Mouse (Mus musculus): Measurements from ENCODE around the gene Arvcf. TPM values are rescaled to one million over a fixed set of nuclear protein-coding genes. Genes with fewer than 3 reads are reported as not detected.

Arvcf gene
- 85.2 and 93.6 TPM in 2 replicates for polyA plus RNA-seq (2015; fragmentation: Nextera tagmentation; extraction: Ambion mirVana)

- peak within 1 kb of the TSS; percentile 85 for H3K4me3 ChIP-seq
- H3K36me3 ChIP-seq: 0 out of 2 replicates have a peak, but pooled peaks cover 3% of the 10 kb centered on the region
- no peaks in the 10 kb centered on the region for H3K9me3 ChIP-seq
- peak within 1 kb of the TSS; percentile 93 for H3K9ac ChIP-seq
- H3K27me3 ChIP-seq: no peaks in the 10 kb centered on the region
- H3K4me1 ChIP-seq (replicated peaks): peaks cover 65% of the 10 kb centered on the region
- peak within 1 kb of the TSS; percentile 59 for H3K4me2 ChIP-seq
- ATAC-seq (ENCODE audit: low read depth): peak; percentile 89
- peak within 1 kb of the TSS; percentile 75 for H3K27ac ChIP-seq (replicated peaks)
- under 1% methylated on average over 44 of the region's 44 CpGs for WGBS
Measured at GRCm38 (mm10) chr16:18347931-18348600, at the start of gene Arvcf, which contains the start of gene Tango2. Gene Arvcf (plus strand): TSS chr16:18348182. Gene Tango2 (minus strand): TSS chr16:18348103.

- ATAC-seq (ENCODE audit: low read depth): no peak
- WGBS: 92% methylated on average over 1 of the region's 1 CpGs
- no peak overlapping the region for H3K4me3 ChIP-seq
- H3K9me3 ChIP-seq: no peaks in the 10 kb centered on the region
- H3K4me1 ChIP-seq (replicated peaks): no peaks in the 10 kb centered on the region
- no peak overlapping the region for H3K4me2 ChIP-seq
- no peak overlapping the region for H3K27ac ChIP-seq (replicated peaks)
- H3K36me3 ChIP-seq: peaks cover 79% of the 10 kb centered on the region
- H3K9ac ChIP-seq: no peak overlapping the region
- H3K27me3 ChIP-seq: no peaks in the 10 kb centered on the region
Measured at GRCm38 (mm10) chr16:18308159-18308558, 39.8 kb upstream of the Arvcf start.

- 83% methylated on average over 3 of the region's 3 CpGs for WGBS
- Histone ChIP-seq H3K9ac (no peak overlapping the region), H3K4me3 (no peak overlapping the region), H3K4me2 (no peak overlapping the region), H3K27ac (replicated peaks) (no peak overlapping the region), H3K36me3 (peaks cover 60% of the 10 kb centered on the region), H3K4me1 (replicated peaks) (no peaks in the 10 kb centered on the region), H3K27me3 (no peaks in the 10 kb centered on the region), H3K9me3 (no peaks in the 10 kb centered on the region)
- no peak for ATAC-seq (ENCODE audit: low read depth)
Measured at GRCm38 (mm10) chr16:18318992-18319391, 29.0 kb upstream of the Arvcf start.

- Histone ChIP-seq H3K4me1 (replicated peaks) (no peaks in the 10 kb centered on the region), H3K9ac (no peak overlapping the region), H3K27me3 (no peaks in the 10 kb centered on the region), H3K4me3 (no peak overlapping the region), H3K36me3 (peaks cover 53% of the 10 kb centered on the region), H3K27ac (replicated peaks) (no peak overlapping the region), H3K4me2 (no peak overlapping the region), H3K9me3 (no peaks in the 10 kb centered on the region)
- 77% methylated on average over 2 of the region's 2 CpGs for WGBS
- no peak for ATAC-seq (ENCODE audit: low read depth)
Measured at GRCm38 (mm10) chr16:18321443-18321842, 26.5 kb upstream of the Arvcf start.

GRCm38 (mm10) chr16:18323460-18323859, 24.5 kb upstream of the Arvcf start:
- H3K4me2 ChIP-seq: no peak overlapping the region
- no peak for ATAC-seq (ENCODE audit: low read depth)
- no peaks in the 10 kb centered on the region for H3K4me1 ChIP-seq (replicated peaks)
- H3K27me3 ChIP-seq: no peaks in the 10 kb centered on the region
- no peak overlapping the region for H3K27ac ChIP-seq (replicated peaks)
- H3K36me3 ChIP-seq: peaks cover 46% of the 10 kb centered on the region
- no peak overlapping the region for H3K9ac ChIP-seq
- no peaks in the 10 kb centered on the region for H3K9me3 ChIP-seq
- 91% methylated on average over 2 of the region's 2 CpGs for WGBS
- no peak overlapping the region for H3K4me3 ChIP-seq

- no peak overlapping the region for H3K4me2 ChIP-seq
- 73% methylated on average over 6 of the region's 6 CpGs for WGBS
- H3K9me3 ChIP-seq: no peaks in the 10 kb centered on the region
Measured at GRCm38 (mm10) chr16:18324031-18324430, 24.0 kb upstream of the Arvcf start.

GRCm38 (mm10) chr16:18325741-18326140, 22.2 kb upstream of the Arvcf start:
- H3K27ac ChIP-seq (replicated peaks): no peak overlapping the region
- no peaks in the 10 kb centered on the region for H3K27me3 ChIP-seq
- no peaks in the 10 kb centered on the region for H3K4me1 ChIP-seq (replicated peaks)
- ATAC-seq (ENCODE audit: low read depth): no peak
- WGBS: 76% methylated on average over 4 of the region's 4 CpGs
- H3K4me2 ChIP-seq: no peak overlapping the region
- peaks cover 36% of the 10 kb centered on the region for H3K36me3 ChIP-seq
- H3K9ac ChIP-seq: no peak overlapping the region
- H3K9me3 ChIP-seq: no peaks in the 10 kb centered on the region
- H3K4me3 ChIP-seq: no peak overlapping the region

More at GRCm38 (mm10) chr16:18324031-18324430, 24.0 kb upstream of the Arvcf start:
- Histone ChIP-seq H3K36me3 (peaks cover 45% of the 10 kb centered on the region), H3K4me3 (no peak overlapping the region), H3K9ac (no peak overlapping the region), H3K27ac (replicated peaks) (no peak overlapping the region), H3K27me3 (no peaks in the 10 kb centered on the region), H3K4me1 (replicated peaks) (no peaks in the 10 kb centered on the region)
- ATAC-seq (ENCODE audit: low read depth): no peak

- Histone ChIP-seq H3K27me3 (no peaks in the 10 kb centered on the region), H3K9ac (no peak overlapping the region), H3K9me3 (no peaks in the 10 kb centered on the region), H3K4me2 (no peak overlapping the region), H3K27ac (replicated peaks) (no peak overlapping the region), H3K4me1 (replicated peaks) (no peaks in the 10 kb centered on the region), H3K4me3 (no peak overlapping the region), H3K36me3 (peaks cover 26% of the 10 kb centered on the region)
- WGBS: 94% methylated on average over 9 of the region's 9 CpGs
- ATAC-seq (ENCODE audit: low read depth): no peak
Measured at GRCm38 (mm10) chr16:18327936-18328335, 20.0 kb upstream of the Arvcf start.

GRCm38 (mm10) chr16:18328524-18328923, 19.5 kb upstream of the Arvcf start:
- H3K4me2 ChIP-seq: no peak overlapping the region
- no peak overlapping the region for H3K27ac ChIP-seq (replicated peaks)
- WGBS: 81% methylated on average over 1 of the region's 1 CpGs
- H3K36me3 ChIP-seq: peaks cover 25% of the 10 kb centered on the region
- ATAC-seq (ENCODE audit: low read depth): no peak
- H3K9me3 ChIP-seq: no peaks in the 10 kb centered on the region
- H3K27me3 ChIP-seq: no peaks in the 10 kb centered on the region
- H3K4me3 ChIP-seq: no peak overlapping the region
- H3K9ac ChIP-seq: no peak overlapping the region
- H3K4me1 ChIP-seq (replicated peaks): no peaks in the 10 kb centered on the region

GRCm38 (mm10) chr16:18333976-18334375, 14.0 kb upstream of the Arvcf start:
- Histone ChIP-seq H3K4me1 (replicated peaks) (no peaks in the 10 kb centered on the region), H3K4me3 (no peak overlapping the region), H3K9me3 (no peaks in the 10 kb centered on the region), H3K36me3 (peaks cover 48% of the 10 kb centered on the region), H3K27me3 (no peaks in the 10 kb centered on the region), H3K27ac (replicated peaks) (no peak overlapping the region), H3K9ac (no peak overlapping the region), H3K4me2 (no peak overlapping the region)
- ATAC-seq (ENCODE audit: low read depth): no peak
- WGBS: 85% methylated on average over 3 of the region's 3 CpGs

GRCm38 (mm10) chr16:18335981-18336380, 12.0 kb upstream of the Arvcf start:
- WGBS: 95% methylated on average over 3 of the region's 3 CpGs
- ATAC-seq (ENCODE audit: low read depth): no peak

GRCm38 (mm10) chr16:18337261-18337660, 10.7 kb upstream of the Arvcf start:
- H3K27ac ChIP-seq (replicated peaks): no peak overlapping the region
- H3K4me3 ChIP-seq: no peak overlapping the region
- H3K36me3 ChIP-seq: peaks cover 43% of the 10 kb centered on the region
- no peaks in the 10 kb centered on the region for H3K9me3 ChIP-seq
- no peaks in the 10 kb centered on the region for H3K27me3 ChIP-seq
- H3K4me2 ChIP-seq: no peak overlapping the region
- peaks cover 28% of the 10 kb centered on the region for H3K4me1 ChIP-seq (replicated peaks)
- WGBS: 94% methylated on average over 4 of the region's 4 CpGs
- H3K9ac ChIP-seq: no peak overlapping the region
- ATAC-seq (ENCODE audit: low read depth): no peak

More at GRCm38 (mm10) chr16:18335981-18336380, 12.0 kb upstream of the Arvcf start:
- no peak overlapping the region for H3K4me3 ChIP-seq
- H3K9ac ChIP-seq: no peak overlapping the region
- no peak overlapping the region for H3K27ac ChIP-seq (replicated peaks)
- peaks cover 16% of the 10 kb centered on the region for H3K4me1 ChIP-seq (replicated peaks)
- no peak overlapping the region for H3K4me2 ChIP-seq
- no peaks in the 10 kb centered on the region for H3K27me3 ChIP-seq
- H3K9me3 ChIP-seq: no peaks in the 10 kb centered on the region
- H3K36me3 ChIP-seq: peaks cover 48% of the 10 kb centered on the region

- H3K4me1 ChIP-seq (replicated peaks): peaks cover 49% of the 10 kb centered on the region
- no peak for ATAC-seq (ENCODE audit: low read depth)
- no peak overlapping the region for H3K27ac ChIP-seq (replicated peaks)
- 0 out of 2 replicates have a peak overlapping the region, but pooled peaks have one; percentile 18 for H3K9ac ChIP-seq
- H3K4me2 ChIP-seq: no peak overlapping the region
- 43% methylated on average over 1 of the region's 1 CpGs for WGBS
- no peaks in the 10 kb centered on the region for H3K27me3 ChIP-seq
- H3K9me3 ChIP-seq: no peaks in the 10 kb centered on the region
- H3K36me3 ChIP-seq: peaks cover 34% of the 10 kb centered on the region
- no peak overlapping the region for H3K4me3 ChIP-seq
Measured at GRCm38 (mm10) chr16:18339866-18340265, 8.1 kb upstream of the Arvcf start.
